Mouse (Mus musculus) heart, adult 2 months (tissue): ENCODE data around the gene Myl7.

Experiments
- CTCF ChIP-seq: fragments of 200-600 bp; IDR thresholded peaks from 2 replicates; pipeline ENCODE4 v1.8.1; 2022; ENCODE audit warnings: antibody characterized with exemption, mild to moderate bottlenecking, moderate library complexity
- EP300 ChIP-seq: fragments of 200-500 bp; IDR thresholded peaks from 2 replicates; pipeline ENCODE4 v1.6.1; 2011; ENCODE audit warnings: low read depth, low read length, control low read depth; ENCODE audit not compliant: insufficient read depth
- POLR2A ChIP-seq: fragments of 200-500 bp; IDR thresholded peaks from 2 replicates; pipeline ENCODE4 v1.6.1; 2011; ENCODE audit warnings: mild to moderate bottlenecking, low read depth, low read length, control low read depth; ENCODE audit not compliant: insufficient read depth

DNA sequence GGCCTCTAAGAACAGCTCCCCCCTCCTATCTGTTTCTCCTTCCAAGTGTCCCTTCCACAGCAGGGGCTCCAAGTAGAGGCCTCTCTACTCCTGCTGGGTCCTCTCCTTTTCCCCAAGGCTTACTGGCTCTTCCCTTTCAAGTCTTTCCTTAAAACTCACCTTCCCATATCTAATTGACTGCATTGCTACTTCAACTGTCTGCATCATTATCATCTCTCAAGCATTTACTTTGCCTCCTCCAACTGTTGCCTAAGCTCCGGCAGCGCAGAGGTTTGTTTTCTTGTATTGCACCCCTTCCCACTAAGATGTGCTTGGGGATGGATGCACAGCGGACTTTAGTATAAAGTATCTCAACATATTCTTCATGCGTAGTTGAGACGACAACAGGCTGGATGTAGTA is 21.2 kb downstream of the Myl7 start:
- no peak for TF ChIP-seq CTCF
- no peak for TF ChIP-seq EP300
- no peak for TF ChIP-seq POLR2A
